Mouse (Mus musculus) midbrain, embryonic 14.5 days (tissue): ENCODE results near the gene Tmub1. TPM values are rescaled to one million over a fixed set of nuclear protein-coding genes. Genes with fewer than 3 reads are reported as not detected.

Experiments
- ATAC-seq: fragments of 200-750 bp; cut with Nextera tagmentation; 2 replicates; pipeline ENCODE4 v1.8.0; 2017; ENCODE audit warnings: moderate number of reproducible peaks, moderate library complexity; ENCODE audit not compliant: low FRiP score, low TSS enrichment
- DNase-seq: peaks from one replicate; pipeline ENCODE4 v3.0.0-alpha.2; 2015
- H3K27ac ChIP-seq: fragments of 300-500 bp; sonication (generic); replicated peaks from 2 replicates; pipeline ENCODE4 v1.5.1; 2014; ENCODE audit warnings: mild to moderate bottlenecking, low read depth, low read length, moderate library complexity
- H3K27me3 ChIP-seq: fragments of 300-500 bp; sonication (generic); 2 replicates; pipeline ENCODE4 v1.6.1; 2014; ENCODE audit warnings: low read length, control low read depth, mixed read lengths; ENCODE audit not compliant: control insufficient read depth, insufficient read depth
- H3K36me3 ChIP-seq: fragments of 300-500 bp; sonication (generic); 2 replicates; pipeline ENCODE4 v1.6.1; 2014; ENCODE audit warnings: low read length, control low read depth; ENCODE audit not compliant: control insufficient read depth, insufficient read depth
- H3K4me1 ChIP-seq: fragments of 300-500 bp; sonication (generic); 2 replicates; pipeline ENCODE4 v1.6.1; 2014; ENCODE audit warnings: mild to moderate bottlenecking, antibody characterized with exemption, low read length, control low read depth; ENCODE audit not compliant: control insufficient read depth, insufficient read depth
- H3K4me2 ChIP-seq: fragments of 300-500 bp; sonication (generic); 2 replicates; pipeline ENCODE4 v1.6.1; 2014; ENCODE audit warnings: mild to moderate bottlenecking, low read length, moderate library complexity
- H3K4me3 ChIP-seq: fragments of 300-500 bp; sonication (generic); replicated peaks from 2 replicates; pipeline ENCODE4 v1.5.1; 2014; ENCODE audit warnings: low read depth, low read length
- H3K9ac ChIP-seq: fragments of 300-500 bp; sonication (generic); replicated peaks from 2 replicates; pipeline ENCODE4 v1.6.1; 2014; ENCODE audit warnings: mild to moderate bottlenecking, low read length, moderate library complexity
- H3K9me3 ChIP-seq: fragments of 300-500 bp; sonication (generic); 2 replicates; pipeline ENCODE4 v1.6.1; 2016; ENCODE audit warnings: low read length, control low read depth, mixed read lengths; ENCODE audit not compliant: control insufficient read depth
- WGBS: fragments of 180-500 bp; shearing (Covaris S2); extraction: QIAGEN DNeasy Blood & Tissue Kit; methylation state at CpG from one replicate; pipeline ENCODE4 v1.1.7; 2014; 5-methylcytosine and 5-hydroxymethylcytosine counted together
- polyA plus RNA-seq: library from polyadenylated mRNA; unstranded; fragments of >200 nt; fragmentation: Nextera tagmentation; extraction: Ambion mirVana; gene quantifications from 2 replicates; pipeline ENCODE4 v1.2.1, GENCODE M21; 2014

Tmub1 gene
- polyA plus RNA-seq, 1 experiment from 2014 or later = 51.0 TPM

- ATAC-seq = no peak
- peak within 1 kb of the TSS; percentile 88 for H3K4me2 ChIP-seq
Observed at GRCm38 (mm10) chr5:24452030-24452690, 4.5 kb upstream of the Tmub1 start, which contains the start of gene Agap3. TSS of gene Agap3 (plus strand) at chr5:24452177.

GRCm38 (mm10) chr5:24451264-24452029, 3.8 kb upstream of the Tmub1 start:
- peak overlapping the region; percentile 85 for H3K4me3 ChIP-seq
- H3K27ac ChIP-seq = peak overlapping the region; percentile 93
- peak; percentile 74 for ATAC-seq
- H3K4me1 ChIP-seq = peaks cover 49% of the 10 kb centered on the region
- H3K36me3 ChIP-seq = no peaks in the 10 kb centered on the region
- peak; percentile 94 for DNase-seq
- peak overlapping the region; percentile 88 for H3K4me2 ChIP-seq
- H3K9me3 ChIP-seq = no peaks in the 10 kb centered on the region
- H3K27me3 ChIP-seq = no peaks in the 10 kb centered on the region
- peak overlapping the region; percentile 93 for H3K9ac ChIP-seq
- 2% methylated on average over 56 of the region's 66 CpGs for WGBS

More at GRCm38 (mm10) chr5:24452030-24452690, 4.5 kb upstream of the Tmub1 start, which contains the start of gene Agap3:
- H3K4me3 ChIP-seq = peak within 1 kb of the TSS; percentile 85
- no peaks in the 10 kb centered on the region for H3K9me3 ChIP-seq
- peaks cover 45% of the 10 kb centered on the region for H3K4me1 ChIP-seq
- H3K27me3 ChIP-seq = no peaks in the 10 kb centered on the region
- H3K27ac ChIP-seq = peak within 1 kb of the TSS; percentile 93
- peak; percentile 69 for DNase-seq
- WGBS = under 1% methylated on average over 75 of the region's 85 CpGs
- H3K36me3 ChIP-seq = no peaks in the 10 kb centered on the region
- H3K9ac ChIP-seq = peak within 1 kb of the TSS; percentile 93

- peak overlapping the region; percentile 86; the same call in 1 of the 2 replicates for H3K4me2 ChIP-seq
- H3K27me3 ChIP-seq = no peaks in the 10 kb centered on the region
- H3K4me3 ChIP-seq = no peak overlapping the region
- 91% methylated on average over 7 of the region's 7 CpGs for WGBS
- no peaks in the 10 kb centered on the region for H3K9me3 ChIP-seq
- ATAC-seq (no peak), DNase-seq (no peak)
- H3K4me1 ChIP-seq = peaks cover 28% of the 10 kb centered on the region
- no peak overlapping the region for H3K9ac ChIP-seq
- peaks cover 17% of the 10 kb centered on the region; the same call in 1 of the 2 replicates for H3K36me3 ChIP-seq
- no peak overlapping the region for H3K27ac ChIP-seq
Observed at GRCm38 (mm10) chr5:24446630-24447029, 1.0 kb downstream of the Tmub1 start.

- 0 out of 2 replicates have a peak, but pooled peaks have one; percentile 0 for ATAC-seq
- H3K4me3 ChIP-seq = peak overlapping the region; percentile 94
- H3K9me3 ChIP-seq = no peaks in the 10 kb centered on the region
- 55% methylated on average over 20 of the region's 20 CpGs for WGBS
- peak overlapping the region; percentile 92 for H3K9ac ChIP-seq
- H3K27ac ChIP-seq = peak overlapping the region; percentile 89
- peaks cover 27% of the 10 kb centered on the region for H3K36me3 ChIP-seq
- no peaks in the 10 kb centered on the region for H3K27me3 ChIP-seq
- peak; percentile 31 for DNase-seq
- H3K4me1 ChIP-seq = peaks cover 24% of the 10 kb centered on the region
- H3K4me2 ChIP-seq = peak overlapping the region; percentile 95
Observed at GRCm38 (mm10) chr5:24445428-24446080, 2.1 kb downstream of the Tmub1 start.

GRCm38 (mm10) chr5:24444746-24445427, 2.8 kb downstream of the Tmub1 start, which contains the start of gene Fastk:
TSS of gene Fastk (minus strand) at chr5:24445287.
- Histone ChIP-seq H3K4me1 (peaks cover 24% of the 10 kb centered on the region), H3K4me3 (peak within 1 kb of the TSS; percentile 94), H3K27ac (peak within 1 kb of the TSS; percentile 89), H3K36me3 (peaks cover 34% of the 10 kb centered on the region), H3K4me2 (peak within 1 kb of the TSS; percentile 95), H3K9ac (peak within 1 kb of the TSS; percentile 92), H3K9me3 (no peaks in the 10 kb centered on the region), H3K27me3 (no peaks in the 10 kb centered on the region)
- DNase-seq = peak; percentile 98
- WGBS = under 1% methylated on average over 60 of the region's 60 CpGs
- ATAC-seq = peak; percentile 86

- Histone ChIP-seq H3K9ac (peak overlapping the region; percentile 92; the same call in 1 of the 2 replicates), H3K27ac (peak overlapping the region; percentile 89; the same call in 1 of the 2 replicates), H3K4me2 (peak overlapping the region; percentile 95), H3K4me3 (peak overlapping the region; percentile 94), H3K4me1 (peaks cover 24% of the 10 kb centered on the region), H3K36me3 (peaks cover 43% of the 10 kb centered on the region), H3K9me3 (no peaks in the 10 kb centered on the region), H3K27me3 (no peaks in the 10 kb centered on the region)
- DNase-seq (no peak), ATAC-seq (no peak)
- 83% methylated on average over 12 of the region's 12 CpGs for WGBS
Observed at GRCm38 (mm10) chr5:24443927-24444326, 3.7 kb downstream of the Tmub1 start.

GRCm38 (mm10) chr5:24443204-24443603, 4.5 kb downstream of the Tmub1 start:
- 94% methylated on average over 7 of the region's 7 CpGs for WGBS
- Histone ChIP-seq H3K9ac (no peak overlapping the region), H3K27me3 (no peaks in the 10 kb centered on the region), H3K27ac (no peak overlapping the region), H3K4me3 (no peak overlapping the region), H3K4me1 (peaks cover 24% of the 10 kb centered on the region), H3K9me3 (no peaks in the 10 kb centered on the region), H3K4me2 (no peak overlapping the region), H3K36me3 (peaks cover 48% of the 10 kb centered on the region)
- ATAC-seq (no peak), DNase-seq (no peak)

- ATAC-seq (no peak), DNase-seq (no peak)
- Histone ChIP-seq H3K27ac (no peak overlapping the region), H3K36me3 (peaks cover 49% of the 10 kb centered on the region), H3K4me1 (peaks cover 17% of the 10 kb centered on the region), H3K4me3 (no peak overlapping the region), H3K4me2 (no peak overlapping the region), H3K27me3 (no peaks in the 10 kb centered on the region), H3K9ac (no peak overlapping the region), H3K9me3 (no peaks in the 10 kb centered on the region)
- WGBS = 89% methylated on average over 9 of the region's 9 CpGs
Observed at GRCm38 (mm10) chr5:24442029-24442428, 5.6 kb downstream of the Tmub1 start.
